Mouse (Mus musculus): ENCODE measurements around the gene Cpb2.

GRCm38 (mm10) chr14:75206307-75206706 is 35.8 kb upstream of the Cpb2 start:
- TF ChIP-seq CTCF (IDR thresholded peaks at IDR 0.05; ENCODE audit: low read depth) (no peak), EP300 (optimal IDR thresholded peaks at IDR 0.05) (no peak)

All from stomach, postnatal 0 days (tissue).